Mouse (Mus musculus): ENCODE measurements around the gene Serinc5.

Serinc5 gene

DNA sequence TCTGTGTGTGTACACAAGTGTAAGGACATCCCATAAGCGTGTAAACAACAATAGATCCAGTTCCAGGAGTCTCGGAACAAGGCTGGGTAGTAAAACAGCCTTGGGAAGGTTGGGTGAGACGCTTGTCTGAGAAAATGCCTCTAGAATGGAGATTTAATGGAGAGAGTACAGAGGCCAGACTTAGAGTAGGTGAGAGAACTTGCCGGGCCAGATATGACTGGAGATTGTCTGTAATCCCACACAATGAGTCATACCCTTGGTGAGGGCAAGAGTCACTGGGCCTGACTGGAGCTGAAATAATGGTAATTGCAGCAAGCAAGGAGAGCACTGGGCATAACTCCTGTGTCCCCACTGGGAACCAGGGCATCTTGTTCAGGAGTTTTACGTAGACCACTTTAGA is 2.2 kb downstream of the Serinc5 start:
- DNase-seq (ENCODE audit: low spot score in 2 of 2): peak in 1 of 2 experiments; percentile 18

- no peak for DNase-seq (ENCODE audit: low spot score in 2 of 2)
These were observed 4.3 kb downstream of the Serinc5 start for GRCm38 (mm10) chr13:92615201-92615600.

- no peak for DNase-seq (ENCODE audit: low spot score in 2 of 2)
These were observed 5.6 kb downstream of the Serinc5 start for GRCm38 (mm10) chr13:92616459-92616858.

DNA sequence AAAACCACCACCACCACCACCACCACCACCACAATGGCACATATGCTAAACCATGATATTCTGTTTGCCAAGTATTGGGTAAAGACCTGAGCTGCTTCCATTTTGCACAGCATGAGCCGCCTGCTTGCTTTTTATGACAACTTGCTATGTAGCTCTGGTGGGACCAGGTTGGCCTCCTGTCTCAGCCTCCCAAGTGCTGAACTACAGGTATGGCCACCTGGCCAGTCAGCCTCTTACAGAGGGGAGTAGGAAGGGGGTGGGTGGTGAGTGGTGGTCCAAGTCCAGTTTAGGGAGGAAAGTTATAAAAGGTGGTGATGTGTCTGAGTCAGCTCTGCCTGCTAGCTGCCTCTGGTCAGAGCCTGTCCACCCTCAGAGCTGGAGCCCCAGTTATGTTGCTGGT is 15.3 kb downstream of the Serinc5 start:
- DNase-seq (ENCODE audit: low spot score in 2 of 2): no peak

DNA sequence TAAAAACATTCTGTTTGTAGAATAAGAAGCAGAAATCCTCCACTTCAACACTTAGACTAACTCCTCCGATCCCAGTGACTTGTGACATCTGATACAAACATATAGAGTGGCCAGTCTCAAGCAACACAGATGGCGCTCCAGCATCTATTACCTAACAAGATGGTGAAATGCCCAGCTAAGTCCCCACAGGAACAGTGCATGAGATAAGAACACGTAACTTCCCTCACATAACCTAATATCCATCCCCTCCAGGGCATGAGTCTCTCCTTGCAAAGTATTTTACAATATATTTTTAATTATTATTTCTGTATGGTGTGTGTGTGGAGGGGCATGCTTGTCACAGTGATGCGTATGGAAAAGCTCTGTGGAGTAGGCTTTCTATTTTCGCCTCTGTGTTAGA is 15.8 kb downstream of the Serinc5 start:
- DNase-seq (ENCODE audit: low spot score in 2 of 2): no peak

DNA sequence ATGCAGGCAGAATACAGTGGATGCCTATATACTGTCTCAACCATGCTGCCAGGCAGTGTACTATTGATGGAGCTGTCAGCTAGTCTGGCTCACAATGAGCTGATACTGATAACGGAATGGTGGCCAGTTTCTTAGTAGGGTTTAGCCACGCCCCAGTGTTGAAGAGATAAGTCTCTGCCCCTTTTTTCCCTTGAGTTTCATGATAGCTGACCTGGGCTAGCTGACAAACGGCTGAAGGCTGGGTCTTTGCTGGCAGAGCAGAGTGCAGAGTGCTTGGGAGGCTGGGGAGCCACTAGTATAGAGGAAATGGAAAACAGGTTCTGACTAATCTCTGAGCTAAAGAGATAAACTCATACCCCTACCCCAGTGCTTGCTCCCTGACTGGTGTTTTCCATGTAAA is 18.6 kb downstream of the Serinc5 start:
- peak; percentile 12 to 13 for DNase-seq (ENCODE audit: low spot score in 2 of 2)

- peak; percentile 5 to 17 for DNase-seq (ENCODE audit: low spot score in 2 of 2)
These were observed 20.6 kb downstream of the Serinc5 start for GRCm38 (mm10) chr13:92631450-92631849.

GRCm38 (mm10) chr13:92632550-92632949 is 21.7 kb downstream of the Serinc5 start:
- DNase-seq (ENCODE audit: low spot score in 2 of 2): no peak

DNA sequence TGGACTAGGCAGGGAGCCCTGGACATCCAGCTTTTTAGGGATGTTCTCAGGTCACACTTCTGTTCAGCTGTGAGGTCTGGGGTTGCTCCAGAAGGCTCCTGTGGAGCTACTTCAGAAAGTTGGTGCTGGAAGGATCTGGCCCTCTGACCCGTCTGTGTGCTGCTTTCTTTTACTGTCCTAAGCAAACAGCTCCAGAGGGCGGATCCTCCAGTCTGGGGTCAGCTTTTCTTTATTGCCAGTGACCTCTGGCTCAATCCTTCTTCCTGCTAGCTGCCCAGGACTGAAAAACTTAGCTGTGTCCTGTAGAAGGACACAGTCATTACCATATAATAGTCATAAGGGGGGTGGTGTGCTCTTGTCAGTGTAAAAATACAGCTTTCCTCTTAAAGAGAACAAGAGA is 24.1 kb downstream of the Serinc5 start:
- peak; percentile 20 to 28 for DNase-seq (ENCODE audit: low spot score in 2 of 2)

DNA sequence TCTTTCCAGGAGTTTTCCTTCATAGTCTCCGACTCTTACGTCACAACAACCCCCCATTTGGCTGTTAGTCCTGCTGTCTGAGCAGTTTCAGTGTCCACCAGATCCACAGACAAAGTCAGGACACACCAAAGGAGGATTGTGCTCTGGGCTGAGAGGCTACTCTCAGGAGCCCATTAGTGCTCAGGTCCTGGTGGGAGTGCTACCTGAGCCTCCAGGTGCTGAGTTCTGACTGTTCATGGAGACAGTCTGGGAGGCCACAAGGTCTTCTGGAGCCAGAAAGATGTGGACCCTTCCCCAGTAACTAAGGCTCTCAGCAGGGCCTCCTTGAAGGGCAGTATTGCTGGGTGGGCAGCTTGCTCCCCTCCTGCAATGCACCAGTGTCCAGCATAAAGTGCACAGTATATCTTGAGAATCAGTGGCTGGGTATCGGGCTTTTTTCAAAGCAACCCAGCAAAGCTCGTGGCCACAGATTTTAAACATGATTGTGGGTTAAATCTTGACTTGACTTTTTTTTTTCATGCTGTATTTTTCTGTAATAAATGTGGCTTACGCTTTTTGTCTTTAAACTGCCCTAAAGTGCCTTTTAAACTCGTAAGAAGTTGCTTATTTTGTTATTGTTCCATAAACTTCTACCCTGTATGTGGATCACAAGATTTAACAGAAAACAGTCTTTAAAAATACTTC is 25.5 kb downstream of the Serinc5 start:
- DNase-seq (ENCODE audit: low spot score in 2 of 2): peak; percentile 10 to 17

DNA sequence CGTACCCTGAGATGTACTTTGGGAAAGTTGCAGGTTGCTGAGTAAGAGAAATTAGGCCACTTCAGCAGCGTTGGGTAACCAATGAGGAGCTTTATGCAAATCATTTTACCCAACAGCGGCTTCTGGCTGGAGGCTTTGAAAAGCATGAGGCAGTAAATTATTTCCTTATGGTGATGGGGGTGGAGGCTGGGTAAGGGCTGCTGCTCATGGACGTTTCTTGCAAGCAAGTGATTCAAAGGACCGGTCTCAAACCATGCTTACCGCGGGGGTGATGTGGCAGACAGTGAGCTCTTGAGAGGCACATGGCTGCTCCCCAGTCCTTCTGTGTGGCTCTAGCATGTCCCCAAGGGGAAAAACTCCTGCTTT is 26.0 kb downstream of the Serinc5 start:
- DNase-seq (ENCODE audit: low spot score in 2 of 2): peak; percentile 46 to 61

- peak; percentile 68 to 84 for DNase-seq (ENCODE audit: low spot score in 2 of 2)
These were observed 28.5 kb downstream of the Serinc5 start for GRCm38 (mm10) chr13:92639093-92640014.

DNA sequence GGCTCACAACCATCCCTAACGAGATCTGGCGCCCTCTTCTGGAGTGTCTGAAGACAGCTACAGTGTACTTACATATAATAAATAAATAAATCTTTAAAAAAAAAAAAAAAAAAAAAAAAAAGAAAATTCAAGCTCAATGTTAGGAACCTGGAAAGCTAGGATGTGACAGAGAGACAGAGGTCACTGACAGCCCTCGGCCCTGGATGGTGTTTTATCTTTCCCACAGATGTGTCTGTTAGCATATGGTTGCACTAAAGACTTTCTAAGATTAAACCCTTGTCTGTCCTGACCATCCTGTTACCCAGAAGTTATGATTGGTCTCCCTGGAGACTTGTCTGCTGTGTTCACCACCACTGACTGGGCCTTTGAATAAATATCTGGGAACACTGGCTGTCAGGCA is 33.3 kb downstream of the Serinc5 start:
- DNase-seq (ENCODE audit: low spot score in 2 of 2): no peak

- DNase-seq (ENCODE audit: low spot score in 2 of 2): peak in 1 of 2 experiments; percentile 13
These were observed 33.9 kb downstream of the Serinc5 start for GRCm38 (mm10) chr13:92644753-92645152.

- DNase-seq (ENCODE audit: low spot score in 2 of 2): peak in 1 of 2 experiments; percentile 51
These were observed 36.8 kb downstream of the Serinc5 start for GRCm38 (mm10) chr13:92647695-92648094.

GRCm38 (mm10) chr13:92649111-92649510 is 38.2 kb downstream of the Serinc5 start:
- no peak for DNase-seq (ENCODE audit: low spot score in 2 of 2)

DNA sequence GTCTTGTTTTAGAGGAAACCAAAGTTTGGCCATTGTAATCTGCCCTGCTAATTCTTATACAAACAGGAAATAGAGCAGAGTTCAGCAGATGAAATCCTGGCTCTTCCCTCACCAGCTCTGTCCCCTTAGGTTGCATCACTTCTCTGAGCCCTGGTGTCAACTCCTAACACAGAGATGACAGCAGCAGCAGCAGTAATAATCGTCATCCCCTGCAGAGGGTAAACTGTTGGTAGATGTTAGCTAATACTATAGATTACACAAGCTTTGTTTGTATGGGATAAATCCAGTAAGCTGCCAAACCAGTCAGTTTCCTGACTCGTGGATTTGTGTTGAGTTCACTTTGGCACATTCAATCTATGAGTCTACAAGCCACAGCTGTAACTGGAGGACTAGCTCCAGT is 40.1 kb downstream of the Serinc5 start:
- no peak for DNase-seq (ENCODE audit: low spot score in 2 of 2)

- DNase-seq (ENCODE audit: low spot score in 2 of 2): no peak
These were observed 41.6 kb downstream of the Serinc5 start for GRCm38 (mm10) chr13:92652498-92652897.

DNA sequence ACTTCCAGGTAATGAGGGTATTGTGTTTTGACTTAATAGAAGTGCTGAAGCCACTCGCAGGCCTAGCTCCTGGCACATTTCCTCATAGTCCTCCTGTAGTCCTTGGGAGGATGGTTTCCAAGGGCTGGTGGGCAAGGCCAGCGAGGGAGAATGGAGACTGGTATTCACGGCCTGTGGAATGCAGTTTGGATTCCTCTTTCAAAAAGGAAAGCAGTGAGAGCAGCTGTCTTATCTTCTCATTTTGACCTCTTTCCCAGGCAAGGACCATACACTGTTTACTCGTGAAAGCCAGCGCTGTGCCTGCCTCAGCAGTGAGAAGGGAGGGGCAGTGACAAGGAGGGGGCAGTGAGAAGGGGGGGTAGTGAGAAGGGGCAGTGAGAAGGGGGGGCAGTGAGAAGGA is 42.4 kb downstream of the Serinc5 start:
- no peak for DNase-seq (ENCODE audit: low spot score in 2 of 2)

DNA sequence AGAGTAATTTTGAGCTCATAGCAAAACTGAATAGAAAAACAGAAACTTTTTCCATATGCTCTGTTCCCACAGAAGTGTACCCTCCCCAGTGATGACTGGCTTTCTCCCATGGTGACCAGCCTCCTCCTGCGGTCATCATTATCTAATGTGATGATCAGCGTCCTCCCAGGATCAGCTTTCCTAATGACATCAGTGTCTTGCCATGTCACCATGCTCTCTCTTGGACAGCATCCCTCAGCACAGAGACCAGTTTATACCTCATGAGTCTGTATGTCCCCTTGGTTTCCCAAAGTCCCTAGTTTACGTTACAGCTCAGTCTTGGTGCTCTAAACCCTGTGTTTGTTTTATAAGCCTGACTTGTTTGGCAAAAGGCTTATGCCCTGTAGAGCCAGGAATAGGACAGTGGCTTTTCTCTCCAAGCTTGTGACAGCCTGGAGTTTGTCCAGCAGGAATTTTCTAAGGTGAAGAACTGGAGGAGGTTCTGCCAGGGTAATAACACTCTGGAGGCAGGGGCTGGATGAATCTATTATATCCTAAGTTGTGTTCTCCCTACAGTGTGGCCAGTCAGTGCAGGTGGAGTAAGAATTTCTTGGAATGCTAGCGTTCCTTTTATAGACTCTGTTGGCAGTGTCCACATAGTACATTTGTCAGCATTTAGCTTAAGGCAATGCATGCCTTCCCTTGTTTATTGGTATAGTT is 46.1 kb downstream of the Serinc5 start:
- DNase-seq (ENCODE audit: low spot score in 2 of 2): no peak

- no peak for DNase-seq (ENCODE audit: low spot score in 2 of 2)
These were observed 48.7 kb downstream of the Serinc5 start for GRCm38 (mm10) chr13:92659611-92660010.

GRCm38 (mm10) chr13:92662555-92663286 is 51.8 kb downstream of the Serinc5 start:
- DNase-seq (ENCODE audit: low spot score in 2 of 2): no peak

All from right cerebral cortex, postnatal 10 days (tissue).